Mouse (Mus musculus): Measurements from ENCODE around the gene Ireb2.
"Not testable (repeated sequence)": the region's sequence is repeated elsewhere in the genome, so short reads cannot be mapped to it uniquely, and the experiment has no call there.

The Ireb2 gene

GRCm38 (mm10) chr9:54909446-54909845 lies 45.9 kb downstream of the Ireb2 start:
- DNase-seq = no peak

GRCm38 (mm10) chr9:54915576-54915975 lies 52.0 kb downstream of the Ireb2 start:
- no peak for DNase-seq

- no peak for DNase-seq
These were observed 52.8 kb downstream of the Ireb2 start for GRCm38 (mm10) chr9:54916401-54916800.

- peak; percentile 84 for DNase-seq
These were observed 53.6 kb downstream of the Ireb2 start, which contains the start of gene Hykk for GRCm38 (mm10) chr9:54917010-54917677. Hykk (plus strand) TSS chr9:54917283.

GRCm38 (mm10) chr9:54918191-54918590 lies 54.6 kb downstream of the Ireb2 start:
- no peak for DNase-seq

- DNase-seq = no peak
These were observed 55.2 kb downstream of the Ireb2 start for GRCm38 (mm10) chr9:54918781-54919180.

GRCm38 (mm10) chr9:54919946-54920345 lies 56.4 kb downstream of the Ireb2 start:
- no peak for DNase-seq

- no peak for DNase-seq
These were observed 67.2 kb downstream of the Ireb2 start for GRCm38 (mm10) chr9:54930741-54931140.

- no peak for DNase-seq
These were observed 68.2 kb downstream of the Ireb2 start for GRCm38 (mm10) chr9:54931765-54932164.

- no peak for DNase-seq
These were observed 68.8 kb downstream of the Ireb2 start for GRCm38 (mm10) chr9:54932379-54932778.

- no peak for DNase-seq
These were observed 78.5 kb downstream of the Ireb2 start for GRCm38 (mm10) chr9:54942071-54942470.

- DNase-seq = no peak
These were observed 80.9 kb downstream of the Ireb2 start for GRCm38 (mm10) chr9:54944467-54944866.

- DNase-seq = no peak
These were observed 82.7 kb downstream of the Ireb2 start for GRCm38 (mm10) chr9:54946256-54946655.

GRCm38 (mm10) chr9:54949465-54949864 lies 85.9 kb downstream of the Ireb2 start:
- DNase-seq = no peak

- DNase-seq = not testable (repeated sequence)
These were observed 86.6 kb downstream of the Ireb2 start for GRCm38 (mm10) chr9:54950162-54950561.

- peak; percentile 94 for DNase-seq
These were observed 87.2 kb downstream of the Ireb2 start, which contains the start of the genes Psma4 and AY074887 for GRCm38 (mm10) chr9:54950575-54951321. Psma4 (plus strand) TSS chr9:54950790. AY074887 (minus strand) TSS chr9:54950998.

GRCm38 (mm10) chr9:54961059-54961458 lies 97.5 kb downstream of the Ireb2 start:
- no peak for DNase-seq

Measured in thymus, postnatal 14 days (tissue).